ENCODE assay signal across 25 mouse cellular contexts in the genomic region with DNA sequence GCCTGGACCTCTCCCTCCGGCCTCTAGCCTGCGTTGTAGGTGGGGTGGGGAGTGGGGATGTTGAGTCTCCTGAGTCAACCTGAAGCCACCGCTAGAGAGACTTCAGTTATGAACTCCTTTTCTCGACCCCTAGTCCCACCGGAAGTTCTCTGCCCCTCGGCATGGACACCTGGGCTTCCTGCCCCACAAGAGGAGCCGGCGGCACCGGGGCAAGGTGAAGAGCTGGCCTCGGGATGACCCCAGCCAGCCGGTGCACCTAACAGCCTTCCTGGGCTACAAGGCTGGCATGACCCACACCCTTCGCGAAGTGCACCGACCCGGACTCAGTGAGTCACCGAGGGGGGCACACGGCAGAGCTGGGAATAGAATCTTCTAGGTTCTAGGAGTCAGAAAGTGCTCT. TPM values are rescaled to one million over a fixed set of nuclear protein-coding genes. Genes with fewer than 3 reads are reported as not detected.
DNase-seq lines count a peak whose midpoint lies in the region; ATAC-seq and TF ChIP-seq lines count a peak whose summit lies in the region.
"Had no signal": no experiment of that assay in that cellular context is flagged by ENCODE, and none has a peak within 500 bp of the region (broad histone marks: within the 10 kb centered on the region; RNA-seq: fewer than 3 reads in every experiment).

No protein-coding gene starts in this region.

- 0 out of 2 replicates have a peak overlapping the region, but pooled peaks have one; percentile 0 for H3K9ac ChIP-seq in forebrain, embryonic 13.5 days
- no peak overlapping the region for H3K9ac ChIP-seq in forebrain, embryonic 16.5 days (replicated peaks; ENCODE audit: low read depth, low read length)
- 0 out of 2 replicates have a peak overlapping the region, but pooled peaks have one; percentile 29 for H3K9ac ChIP-seq in hindbrain, embryonic 13.5 days
- no peak overlapping the region for H3K9ac ChIP-seq in hindbrain, embryonic 14.5 days
- H3K9ac ChIP-seq: embryonic facial prominence, embryonic 15.5 days; forebrain, embryonic 15.5 days had no signal

- H3K9me3 ChIP-seq in forebrain, embryonic 13.5 days (replicated peaks): no peaks in the 10 kb centered on the region
- H3K9me3 ChIP-seq in forebrain, embryonic 16.5 days (ENCODE audit: control insufficient read depth, low read length): no peaks in the 10 kb centered on the region
- H3K9me3 ChIP-seq in hindbrain, embryonic 13.5 days: no peaks in the 10 kb centered on the region
- H3K9me3 ChIP-seq in hindbrain, embryonic 14.5 days (ENCODE audit: control insufficient read depth, low read length): no peaks in the 10 kb centered on the region
- H3K9me3 ChIP-seq: embryonic facial prominence, embryonic 15.5 days; forebrain, embryonic 10.5 days; forebrain, embryonic 15.5 days; hindbrain, embryonic 10.5 days had no signal

- no peak overlapping the region for H3K4me2 ChIP-seq in forebrain, embryonic 13.5 days
- H3K4me2 ChIP-seq in forebrain, embryonic 16.5 days (ENCODE audit: low read length): no peak overlapping the region
- no peak overlapping the region for H3K4me2 ChIP-seq in hindbrain, embryonic 13.5 days
- H3K4me2 ChIP-seq in hindbrain, embryonic 14.5 days (replicated peaks): no peak overlapping the region
- H3K4me2 ChIP-seq: embryonic facial prominence, embryonic 15.5 days; forebrain, embryonic 15.5 days; heart, embryonic 11.5 days had no signal

- H3K4me3 ChIP-seq in forebrain, embryonic 13.5 days: no peak overlapping the region
- no peak overlapping the region for H3K4me3 ChIP-seq in forebrain, embryonic 16.5 days (replicated peaks; ENCODE audit: low read length)
- H3K4me3 ChIP-seq in hindbrain, embryonic 13.5 days: no peak overlapping the region
- no peak overlapping the region for H3K4me3 ChIP-seq in hindbrain, embryonic 14.5 days (replicated peaks; ENCODE audit: low read length)
- peak overlapping the region; percentile 59 for H3K4me3 ChIP-seq in testis, adult 2 months (ENCODE audit: control insufficient read depth, low read depth, low read length)
- H3K4me3 ChIP-seq: embryonic facial prominence, embryonic 15.5 days; erythroblast, embryonic 14.5 days; forebrain, embryonic 10.5 days; forebrain, embryonic 15.5 days; hindbrain, embryonic 10.5 days had no signal

- H3K4me1 ChIP-seq in forebrain, embryonic 13.5 days: peaks cover 9% of the 10 kb centered on the region
- H3K4me1 ChIP-seq in forebrain, embryonic 16.5 days (replicated peaks; ENCODE audit: control insufficient read depth, insufficient read depth, low read length): peaks cover 6% of the 10 kb centered on the region
- H3K4me1 ChIP-seq in hindbrain, embryonic 13.5 days (replicated peaks): peaks cover 6% of the 10 kb centered on the region
- H3K4me1 ChIP-seq in hindbrain, embryonic 14.5 days (replicated peaks; ENCODE audit: control insufficient read depth, insufficient read depth, low read length): peaks cover 4% of the 10 kb centered on the region
- H3K4me1 ChIP-seq in testis, adult 2 months (ENCODE audit: control insufficient read depth, insufficient read depth, low read length): peaks cover 12% of the 10 kb centered on the region

- WGBS in forebrain, embryonic 13.5 days: 76% methylated on average over 17 of the region's 17 CpGs
- 75% methylated on average over 17 of the region's 17 CpGs for WGBS in forebrain, embryonic 16.5 days
- 76% methylated on average over 17 of the region's 17 CpGs for WGBS in hindbrain, embryonic 13.5 days
- WGBS in hindbrain, embryonic 14.5 days: 74% methylated on average over 17 of the region's 17 CpGs

- no peak for DNase-seq in hindbrain, embryonic 14.5 days (ENCODE audit: low spot score)
- DNase-seq in testis, postnatal 14 days (ENCODE audit: low spot score): no peak
- no peak for DNase-seq in lung, postnatal 36 days
- DNase-seq: adrenal gland, adult 2 months; adrenal gland, postnatal 36 days; B cell, adult 2 months; cerebellum, adult 11 months; cerebellum, adult 8-10 months; cerebellum, postnatal 14 days; embryo, embryonic 11 days had no signal

- TF ChIP-seq POLR2A in testis, adult 2 months (IDR thresholded peaks at IDR 0.05; ENCODE audit: control insufficient read depth, low read depth, low read length): no peak

- no peak for ATAC-seq in forebrain, embryonic 13.5 days
- no peak for ATAC-seq in forebrain, embryonic 16.5 days
- no peak for ATAC-seq in hindbrain, embryonic 13.5 days (ENCODE audit: low FRiP score)
- ATAC-seq in hindbrain, embryonic 14.5 days (ENCODE audit: low FRiP score): no peak
- ATAC-seq: CD4-positive, CD25-positive, alpha-beta regulatory T cell, adult 4 months; forebrain, embryonic 15.5 days; hindbrain, embryonic 16.5 days; inflammation-experienced regulatory T-cells, adult 6 months had no signal

- no peak overlapping the region for H3K27ac ChIP-seq in forebrain, embryonic 13.5 days
- no peak overlapping the region for H3K27ac ChIP-seq in forebrain, embryonic 16.5 days (ENCODE audit: low read length)
- no peak overlapping the region for H3K27ac ChIP-seq in hindbrain, embryonic 13.5 days
- no peak overlapping the region for H3K27ac ChIP-seq in hindbrain, embryonic 14.5 days
- H3K27ac ChIP-seq in testis, adult 2 months (ENCODE audit: control insufficient read depth, insufficient read depth, low read depth, low read length): no peak overlapping the region
- H3K27ac ChIP-seq: embryonic facial prominence, embryonic 15.5 days; forebrain, embryonic 10.5 days; forebrain, embryonic 15.5 days; hindbrain, embryonic 10.5 days had no signal

- no peak for TF ChIP-seq CTCF in testis, adult 2 months (IDR thresholded peaks at IDR 0.05; ENCODE audit: control insufficient read depth, insufficient read depth, insufficient replicate concordance, low read depth, low read length)

- H3K36me3 ChIP-seq in forebrain, embryonic 13.5 days (ENCODE audit: poor library complexity, severe bottlenecking): no peaks in the 10 kb centered on the region
- no peaks in the 10 kb centered on the region for H3K36me3 ChIP-seq in forebrain, embryonic 16.5 days (ENCODE audit: control insufficient read depth, insufficient read depth)
- no peaks in the 10 kb centered on the region for H3K36me3 ChIP-seq in hindbrain, embryonic 13.5 days
- H3K36me3 ChIP-seq in hindbrain, embryonic 14.5 days (replicated peaks; ENCODE audit: control insufficient read depth, insufficient read depth): no peaks in the 10 kb centered on the region
- H3K36me3 ChIP-seq in testis, adult 2 months (ENCODE audit: control insufficient read depth, insufficient read depth, low read length): no peaks in the 10 kb centered on the region
- H3K36me3 ChIP-seq: embryonic facial prominence, embryonic 15.5 days; forebrain, embryonic 10.5 days; forebrain, embryonic 15.5 days; hindbrain, embryonic 10.5 days had no signal

- H3K27me3 ChIP-seq in forebrain, embryonic 13.5 days: peaks cover 11% of the 10 kb centered on the region
- H3K27me3 ChIP-seq in forebrain, embryonic 16.5 days (replicated peaks; ENCODE audit: control insufficient read depth, insufficient read depth, low read length): 0 out of 2 replicates have a peak, but pooled peaks cover 2% of the 10 kb centered on the region
- peaks cover 25% of the 10 kb centered on the region; the same call in 1 of the 2 replicates for H3K27me3 ChIP-seq in hindbrain, embryonic 13.5 days
- H3K27me3 ChIP-seq in hindbrain, embryonic 14.5 days (ENCODE audit: control insufficient read depth, insufficient read depth, low read length): no peaks in the 10 kb centered on the region
- H3K27me3 ChIP-seq in testis, adult 2 months (ENCODE audit: control insufficient read depth, insufficient read depth, low read length): no peaks in the 10 kb centered on the region

RNA-seq across cellular contexts. Expression of a gene that starts 0.6 kb away (rescaled TPM):
- not detected in 2 replicates for polyA plus RNA-seq in forebrain, embryonic 13.5 days (2015; fragmentation: Nextera tagmentation; extraction: Ambion mirVana)
- not detected in 2 replicates for polyA plus RNA-seq in forebrain, embryonic 16.5 days (2015; fragmentation: Nextera tagmentation; extraction: Ambion mirVana)
- not detected in 2 replicates for polyA plus RNA-seq in hindbrain, embryonic 13.5 days (2015; fragmentation: Nextera tagmentation; extraction: Ambion mirVana)
- polyA plus RNA-seq in hindbrain, embryonic 14.5 days (2014; fragmentation: Nextera tagmentation; extraction: Ambion mirVana): 0.25 TPM in 1 of 2 replicates, not detected in the other
- 0.21 and 1.4 TPM in 2 replicates for polyA plus RNA-seq in testis, adult 2 months (2012; rRNA removed)
- polyA plus RNA-seq: adrenal gland, adult 2 months; CD4-positive, CD25-positive, alpha-beta regulatory T cell, adult 4 months; embryonic facial prominence, embryonic 11.5 days; embryonic facial prominence, embryonic 15.5 days; erythroblast, embryonic 14.5 days; forebrain, embryonic 10.5 days; forebrain, embryonic 15.5 days; hindbrain, embryonic 10.5 days; hindbrain, embryonic 16.5 days; inflammation-experienced regulatory T-cells, adult 6 months had no signal

RNA-seq across cellular contexts. Expression of a gene that starts 3.9 kb away (rescaled TPM):
- 232 and 253 TPM in 2 replicates for polyA plus RNA-seq in forebrain, embryonic 13.5 days (2015; fragmentation: Nextera tagmentation; extraction: Ambion mirVana)
- 220 and 233 TPM in 2 replicates for polyA plus RNA-seq in forebrain, embryonic 16.5 days (2015; fragmentation: Nextera tagmentation; extraction: Ambion mirVana)
- 259 and 262 TPM in 2 replicates for polyA plus RNA-seq in hindbrain, embryonic 13.5 days (2015; fragmentation: Nextera tagmentation; extraction: Ambion mirVana)
- 308 and 347 TPM in 2 replicates for polyA plus RNA-seq in hindbrain, embryonic 14.5 days (2014; fragmentation: Nextera tagmentation; extraction: Ambion mirVana)
- polyA plus RNA-seq in testis, adult 2 months (2012; rRNA removed): 198 and 211 TPM in 2 replicates

RNA-seq across cellular contexts. Expression of a gene that starts 8.3 kb away (rescaled TPM):
- polyA plus RNA-seq in forebrain, embryonic 13.5 days (2015; fragmentation: Nextera tagmentation; extraction: Ambion mirVana): 18.8 and 22.1 TPM in 2 replicates
- 20.0 and 21.1 TPM in 2 replicates for polyA plus RNA-seq in forebrain, embryonic 16.5 days (2015; fragmentation: Nextera tagmentation; extraction: Ambion mirVana)
- polyA plus RNA-seq in hindbrain, embryonic 13.5 days (2015; fragmentation: Nextera tagmentation; extraction: Ambion mirVana): 20.2 and 24.0 TPM in 2 replicates
- polyA plus RNA-seq in hindbrain, embryonic 14.5 days (2014; fragmentation: Nextera tagmentation; extraction: Ambion mirVana): 20.5 and 22.4 TPM in 2 replicates
- polyA plus RNA-seq in testis, adult 2 months (2012; rRNA removed): 9.3 and 13.8 TPM in 2 replicates

RNA-seq across cellular contexts. Expression of a gene that starts 10.3 kb away (rescaled TPM):
- 992 and 1,023 TPM in 2 replicates for polyA plus RNA-seq in forebrain, embryonic 13.5 days (2015; fragmentation: Nextera tagmentation; extraction: Ambion mirVana)
- 787 and 797 TPM in 2 replicates for polyA plus RNA-seq in forebrain, embryonic 16.5 days (2015; fragmentation: Nextera tagmentation; extraction: Ambion mirVana)
- 782 and 783 TPM in 2 replicates for polyA plus RNA-seq in hindbrain, embryonic 13.5 days (2015; fragmentation: Nextera tagmentation; extraction: Ambion mirVana)
- polyA plus RNA-seq in hindbrain, embryonic 14.5 days (2014; fragmentation: Nextera tagmentation; extraction: Ambion mirVana): 800 and 838 TPM in 2 replicates
- 515 and 558 TPM in 2 replicates for polyA plus RNA-seq in testis, adult 2 months (2012; rRNA removed)

RNA-seq across cellular contexts. Expression of a gene that starts 10.3 kb away (rescaled TPM):
- polyA plus RNA-seq in forebrain, embryonic 13.5 days (2015; fragmentation: Nextera tagmentation; extraction: Ambion mirVana): 0.18 TPM in 1 of 2 replicates, not detected in the other
- not detected in 2 replicates for polyA plus RNA-seq in forebrain, embryonic 16.5 days (2015; fragmentation: Nextera tagmentation; extraction: Ambion mirVana)
- 0.27 TPM in 1 of 2 replicates, not detected in the other for polyA plus RNA-seq in hindbrain, embryonic 13.5 days (2015; fragmentation: Nextera tagmentation; extraction: Ambion mirVana)
- not detected in 2 replicates for polyA plus RNA-seq in hindbrain, embryonic 14.5 days (2014; fragmentation: Nextera tagmentation; extraction: Ambion mirVana)
- polyA plus RNA-seq in testis, adult 2 months (2012; rRNA removed): 1,124 and 1,208 TPM in 2 replicates
- polyA plus RNA-seq: CD4-positive, CD25-positive, alpha-beta regulatory T cell, adult 4 months; forebrain, embryonic 15.5 days; heart, embryonic 11.5 days; heart, embryonic 16.5 days; hindbrain, embryonic 16.5 days; inflammation-experienced regulatory T-cells, adult 6 months had no signal

Comparison
In these comparisons a context has a peak if more than half of its experiments do, and no peak if none do; other contexts are left out.
1. H3K9ac ChIP-seq: peak in forebrain, embryonic 13.5 days (single experiment) and hindbrain, embryonic 13.5 days (single experiment); none in forebrain, embryonic 16.5 days (single experiment) and hindbrain, embryonic 14.5 days (single experiment).